Mouse (Mus musculus): Measurements from ENCODE around the gene Suox. TPM values are rescaled to one million over a fixed set of nuclear protein-coding genes. Genes with fewer than 3 reads are reported as not detected.

The Suox gene
- polyA plus RNA-seq, 1 experiment = 11.4 TPM

GRCm38 (mm10) chr10:128697072-128697725 lies 23.3 kb upstream of the Suox start:
- DNase-seq (ENCODE audit: low read depth) = no peak
- TF ChIP-seq POLR2A (IDR thresholded peaks at IDR 0.05; ENCODE audit: borderline replicate concordance, extremely low read depth, insufficient read depth, insufficient read length, poor library complexity, severe bottlenecking) (no peak), CTCF (IDR thresholded peaks at IDR 0.05; ENCODE audit: borderline replicate concordance, extremely low read depth, insufficient read depth, insufficient read length) (no peak)

GRCm38 (mm10) chr10:128695992-128696807 lies 22.3 kb upstream of the Suox start, which contains the start of gene Rab5b:
Gene Rab5b (minus strand): TSS chr10:128696264.
- DNase-seq (ENCODE audit: low read depth) = peak; percentile 100

GRCm38 (mm10) chr10:128695411-128695991 lies 21.6 kb upstream of the Suox start:
- no peak for TF ChIP-seq POLR2A (IDR thresholded peaks at IDR 0.05; ENCODE audit: borderline replicate concordance, extremely low read depth, insufficient read depth, insufficient read length, poor library complexity, severe bottlenecking)
- no peak for TF ChIP-seq CTCF (IDR thresholded peaks at IDR 0.05; ENCODE audit: borderline replicate concordance, extremely low read depth, insufficient read depth, insufficient read length)
- no peak for DNase-seq (ENCODE audit: low read depth)

More at GRCm38 (mm10) chr10:128695992-128696807, 22.3 kb upstream of the Suox start, which contains the start of gene Rab5b:
- TF ChIP-seq POLR2A (IDR thresholded peaks at IDR 0.05; ENCODE audit: borderline replicate concordance, extremely low read depth, insufficient read depth, insufficient read length, poor library complexity, severe bottlenecking) = peak; percentile 76; the same call in 1 of the 2 replicates
- no peak for TF ChIP-seq CTCF (IDR thresholded peaks at IDR 0.05; ENCODE audit: borderline replicate concordance, extremely low read depth, insufficient read depth, insufficient read length)

- peak; percentile 56; the same call in 1 of the 2 replicates for TF ChIP-seq CTCF (IDR thresholded peaks at IDR 0.05; ENCODE audit: borderline replicate concordance, extremely low read depth, insufficient read depth, insufficient read length)
- no peak for TF ChIP-seq POLR2A (IDR thresholded peaks at IDR 0.05; ENCODE audit: borderline replicate concordance, extremely low read depth, insufficient read depth, insufficient read length, poor library complexity, severe bottlenecking)
Measured at GRCm38 (mm10) chr10:128674469-128675008, 666 bp upstream of the Suox start.

GRCm38 (mm10) chr10:128671148-128671547 lies 2.7 kb downstream of the Suox start:
- no peak for DNase-seq (ENCODE audit: low read depth)
- no peak for TF ChIP-seq POLR2A (IDR thresholded peaks at IDR 0.05; ENCODE audit: borderline replicate concordance, extremely low read depth, insufficient read depth, insufficient read length, poor library complexity, severe bottlenecking)

More at GRCm38 (mm10) chr10:128674469-128675008, 666 bp upstream of the Suox start:
- peak; percentile 71 for DNase-seq (ENCODE audit: low read depth)

- DNase-seq (ENCODE audit: low read depth) = peak; percentile 84
- TF ChIP-seq POLR2A (IDR thresholded peaks at IDR 0.05; ENCODE audit: borderline replicate concordance, extremely low read depth, insufficient read depth, insufficient read length, poor library complexity, severe bottlenecking) = no peak
- TF ChIP-seq CTCF (IDR thresholded peaks at IDR 0.05; ENCODE audit: borderline replicate concordance, extremely low read depth, insufficient read depth, insufficient read length) = no peak
Measured at GRCm38 (mm10) chr10:128668790-128669672, 4.8 kb downstream of the Suox start.

GRCm38 (mm10) chr10:128665806-128666205 lies 8.1 kb downstream of the Suox start:
- TF ChIP-seq CTCF (IDR thresholded peaks at IDR 0.05; ENCODE audit: borderline replicate concordance, extremely low read depth, insufficient read depth, insufficient read length) = no peak
- TF ChIP-seq POLR2A (IDR thresholded peaks at IDR 0.05; ENCODE audit: borderline replicate concordance, extremely low read depth, insufficient read depth, insufficient read length, poor library complexity, severe bottlenecking) = no peak
- DNase-seq (ENCODE audit: low read depth) = no peak

GRCm38 (mm10) chr10:128665307-128665706 lies 8.6 kb downstream of the Suox start:
- DNase-seq (ENCODE audit: low read depth) = no peak
- no peak for TF ChIP-seq POLR2A (IDR thresholded peaks at IDR 0.05; ENCODE audit: borderline replicate concordance, extremely low read depth, insufficient read depth, insufficient read length, poor library complexity, severe bottlenecking)
- TF ChIP-seq CTCF (IDR thresholded peaks at IDR 0.05; ENCODE audit: borderline replicate concordance, extremely low read depth, insufficient read depth, insufficient read length) = no peak

- TF ChIP-seq POLR2A (IDR thresholded peaks at IDR 0.05; ENCODE audit: borderline replicate concordance, extremely low read depth, insufficient read depth, insufficient read length, poor library complexity, severe bottlenecking) (no peak), CTCF (IDR thresholded peaks at IDR 0.05; ENCODE audit: borderline replicate concordance, extremely low read depth, insufficient read depth, insufficient read length) (no peak)
Measured at GRCm38 (mm10) chr10:128664808-128665207, 9.1 kb downstream of the Suox start.

GRCm38 (mm10) chr10:128663441-128664220 lies 10.2 kb downstream of the Suox start:
- TF ChIP-seq POLR2A (IDR thresholded peaks at IDR 0.05; ENCODE audit: borderline replicate concordance, extremely low read depth, insufficient read depth, insufficient read length, poor library complexity, severe bottlenecking) = no peak
- no peak for TF ChIP-seq CTCF (IDR thresholded peaks at IDR 0.05; ENCODE audit: borderline replicate concordance, extremely low read depth, insufficient read depth, insufficient read length)
- no peak for DNase-seq (ENCODE audit: low read depth)

More at GRCm38 (mm10) chr10:128664808-128665207, 9.1 kb downstream of the Suox start:
- DNase-seq (ENCODE audit: low read depth) = no peak

All from brain, embryonic 14.5 days (tissue).